Mouse (Mus musculus) bone marrow, adult 2 months (tissue): ENCODE results near the gene Pde8a.
A peak's percentile ranks its signal among the peaks of the same experiment; 100 is the strongest.

Experiments used
- CTCF ChIP-seq: fragments of 200-500 bp; IDR thresholded peaks from 2 replicates; pipeline ENCODE4 v1.5.1; 2011; ENCODE audit warnings: low read length, control low read depth; ENCODE audit not compliant: control insufficient read depth, insufficient read depth
- POLR2A ChIP-seq: fragments of 200-500 bp; IDR thresholded peaks from 2 replicates; pipeline ENCODE4 v1.6.1; 2011; ENCODE audit warnings: low read depth, mild to moderate bottlenecking, control low read depth, low read length, borderline replicate concordance; ENCODE audit not compliant: control insufficient read depth

DNA sequence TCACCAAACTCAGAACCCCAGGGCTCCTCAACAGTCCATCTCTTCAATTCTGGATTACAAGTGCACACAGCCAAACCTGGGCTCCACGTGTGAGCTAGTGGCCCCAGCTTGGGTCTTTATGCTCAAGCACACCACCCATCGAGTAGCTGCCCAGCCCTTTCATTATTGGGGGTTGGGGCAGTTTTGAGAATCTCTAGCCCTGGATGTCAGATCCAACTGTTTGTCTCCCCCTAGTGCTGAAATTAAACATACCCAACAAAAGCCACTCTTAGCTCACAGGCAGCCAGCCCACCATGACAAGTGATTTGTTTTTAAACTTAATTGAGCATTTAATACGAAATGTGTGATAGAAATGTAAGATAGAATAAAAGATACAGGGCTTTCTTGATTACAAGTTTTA lies 128.2 kb downstream of the Pde8a start:
- no peak for TF ChIP-seq POLR2A
- peak; percentile 20; the same call in 1 of the 2 replicates for TF ChIP-seq CTCF
